ENCODE assay signal across 17 mouse cellular contexts in genomic region chr6:59348673-59349072, GRCm38 (mm10).
A peak's percentile ranks its signal among the peaks of the same experiment; 100 is the strongest.
DNase-seq lines count a peak whose midpoint lies in the region; ATAC-seq lines count a peak whose summit lies in the region.
"Had no signal": no experiment of that assay in that cellular context is flagged by ENCODE, and none has a peak within 500 bp of the region (broad histone marks: within the 10 kb centered on the region; RNA-seq: fewer than 3 reads in every experiment).

No protein-coding gene starts in this region.

- 77% methylated on average over 1 of the region's 1 CpGs for WGBS in kidney, embryonic 16.5 days

- no peak overlapping the region for H3K9ac ChIP-seq in kidney, embryonic 16.5 days (replicated peaks; ENCODE audit: low read length)
- H3K9ac ChIP-seq: embryonic facial prominence, embryonic 12.5 days; forebrain, embryonic 13.5 days; forebrain, embryonic 15.5 days; forebrain, postnatal 0 days had no signal

- no peaks in the 10 kb centered on the region for H3K27me3 ChIP-seq in kidney, embryonic 16.5 days (ENCODE audit: insufficient read depth, low read length)
- H3K27me3 ChIP-seq: embryonic facial prominence, embryonic 12.5 days; forebrain, embryonic 13.5 days; forebrain, embryonic 15.5 days had no signal

- H3K9me3 ChIP-seq in kidney, embryonic 16.5 days (ENCODE audit: low read length): no peaks in the 10 kb centered on the region
- H3K9me3 ChIP-seq: embryonic facial prominence, embryonic 10.5 days; embryonic facial prominence, embryonic 12.5 days; forebrain, embryonic 13.5 days; forebrain, embryonic 15.5 days had no signal

- H3K36me3 ChIP-seq in kidney, embryonic 16.5 days (ENCODE audit: insufficient read depth, low read length): no peaks in the 10 kb centered on the region
- H3K36me3 ChIP-seq: embryonic facial prominence, embryonic 10.5 days; embryonic facial prominence, embryonic 12.5 days; forebrain, embryonic 15.5 days had no signal

- peak; percentile 67 for ATAC-seq in CD4-positive, CD25-positive, alpha-beta regulatory T cell, adult 4 months
- ATAC-seq in kidney, embryonic 16.5 days (ENCODE audit: low FRiP score, low TSS enrichment): no peak
- ATAC-seq: forebrain, embryonic 13.5 days; forebrain, embryonic 15.5 days; forebrain, postnatal 0 days had no signal

- no peak overlapping the region for H3K4me2 ChIP-seq in kidney, embryonic 16.5 days (replicated peaks; ENCODE audit: low read depth, low read length)
- H3K4me2 ChIP-seq: embryonic facial prominence, embryonic 12.5 days; forebrain, embryonic 13.5 days; forebrain, embryonic 15.5 days had no signal

- DNase-seq in induced T-regulatory cell, adult 2 months (ENCODE audit: low read depth): peak; percentile 32
- no peak for DNase-seq in kidney, adult 9 months
- no peak for DNase-seq in retina, postnatal 1 day
- DNase-seq: adrenal gland, adult 8-10 months; adrenal gland, postnatal 14 days; adrenal gland, postnatal 36 days; cerebellum, adult 11-12 months; cerebellum, adult 2 months; cerebellum, adult 9-10 months; cerebellum, postnatal 10 days; forebrain, postnatal 0 days had no signal

- no peaks in the 10 kb centered on the region for H3K4me1 ChIP-seq in kidney, embryonic 16.5 days (ENCODE audit: insufficient read depth, low read length)
- H3K4me1 ChIP-seq: embryonic facial prominence, embryonic 10.5 days; embryonic facial prominence, embryonic 12.5 days; forebrain, embryonic 13.5 days had no signal

- H3K27ac ChIP-seq in kidney, embryonic 16.5 days (ENCODE audit: low read length): no peak overlapping the region
- H3K27ac ChIP-seq: embryonic facial prominence, embryonic 10.5 days; embryonic facial prominence, embryonic 12.5 days; forebrain, embryonic 13.5 days; forebrain, embryonic 15.5 days had no signal

- H3K4me3 ChIP-seq in kidney, embryonic 16.5 days (ENCODE audit: low read length): no peak overlapping the region
- H3K4me3 ChIP-seq: embryonic facial prominence, embryonic 10.5 days; embryonic facial prominence, embryonic 12.5 days; forebrain, embryonic 13.5 days; forebrain, embryonic 15.5 days had no signal
